Mouse (Mus musculus) common myeloid progenitor, adult 5-6 weeks (primary cell): ENCODE measurements around the gene Sugp2. TPM values are rescaled to one million over a fixed set of nuclear protein-coding genes. Genes with fewer than 3 reads are reported as not detected.

ENCODE experiments used
- ATAC-seq: replicated peaks from 2 replicates; pipeline ENCODE4 v1.8.0; 2016; ENCODE audit warnings: low read depth, mild to moderate bottlenecking, moderate TSS enrichment, inconsistent platforms; ENCODE audit not compliant: poor library complexity, severe bottlenecking
- total RNA-seq: library from RNA; stranded (forward); fragments of 200-1000, 187-1606 nt; gene quantifications from 2 replicates; pipeline ENCODE4 v1.2.3, GENCODE M21; 2017

The Sugp2 gene
- total RNA-seq, 1 experiment from 2014 or later, result 55.3 TPM

DNA sequence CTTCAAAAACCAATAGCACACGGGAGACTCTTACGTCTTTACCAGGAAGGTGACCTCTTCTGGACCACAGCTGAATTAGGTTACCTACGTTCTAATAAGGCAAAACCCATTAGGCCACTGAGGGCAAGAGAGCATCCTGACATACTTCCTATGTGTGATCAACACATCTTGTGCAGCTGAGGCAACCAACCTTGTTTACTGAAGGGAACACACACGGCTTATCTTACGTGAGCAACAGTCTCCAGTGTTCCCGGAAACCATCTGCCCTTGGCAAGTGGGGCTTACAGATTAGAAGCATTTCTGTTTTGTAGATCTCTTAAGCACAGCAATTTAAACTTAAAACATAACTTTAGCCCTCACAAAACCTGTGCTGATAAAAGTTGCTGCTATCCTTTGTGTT, 93.5 kb downstream of the Sugp2 start:
- ATAC-seq, result no peak

DNA sequence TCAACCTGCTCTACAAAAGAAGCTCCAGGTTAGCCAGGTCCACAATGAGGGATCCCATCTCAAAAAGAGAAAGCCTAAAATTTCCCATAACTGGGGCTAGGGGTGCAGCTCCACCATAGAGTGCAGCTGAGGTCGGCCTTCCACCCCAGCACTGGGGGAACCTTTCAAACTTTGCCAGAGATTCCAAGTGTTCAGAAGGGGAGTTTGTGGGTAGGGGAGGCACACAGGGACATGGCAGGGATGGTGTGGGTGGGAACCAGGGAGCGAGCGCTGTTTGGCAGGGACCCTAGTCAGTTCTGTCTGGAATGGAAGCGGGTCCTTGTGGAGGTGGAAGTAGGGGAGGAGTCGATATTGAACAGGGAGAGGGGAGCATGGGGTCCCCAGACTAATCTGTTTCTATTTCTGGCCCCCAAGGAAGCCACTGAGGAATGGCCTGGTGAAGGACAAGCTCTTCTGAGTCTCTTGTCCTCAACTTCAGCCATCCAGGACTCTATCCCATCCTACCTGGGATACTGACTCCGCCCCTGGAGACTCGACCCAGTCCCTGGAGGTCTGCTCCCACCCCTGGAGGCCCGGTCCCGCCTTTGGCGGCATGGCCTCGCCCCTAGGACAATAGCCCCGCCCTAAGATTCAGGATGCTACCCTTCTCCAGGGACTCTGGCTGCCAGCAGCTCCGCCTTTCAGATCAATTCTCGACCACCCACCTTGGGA, 95.3 kb downstream of the Sugp2 start, which contains the start of gene Gdf1:
Gene Gdf1 (plus strand): TSS at position 694 of the 711 bp plus-strand sequence.
- no peak for ATAC-seq

Other genes starting within 250 kb of the Sugp2 start
- 86.7 and 90.0 TPM in 2 replicates for gene Gatad2a, start 237.8 kb upstream of the Sugp2 start, total RNA-seq
- gene Mau2, start 191.5 kb upstream of the Sugp2 start, total RNA-seq, result 30.5 and 31.4 TPM in 2 replicates
- 27.7 and 31.5 TPM in 2 replicates for gene Sugp1, start 191.4 kb upstream of the Sugp2 start, total RNA-seq
- not detected in 2 replicates for gene Tm6sf2, start 161.3 kb upstream of the Sugp2 start, total RNA-seq
- gene Hapln4, start 150.8 kb upstream of the Sugp2 start, total RNA-seq, result 0.24 TPM in 1 of 2 replicates, not detected in the other
- gene Ncan, start 113.4 kb upstream of the Sugp2 start, total RNA-seq, result not detected in 2 replicates
- 9.0 and 9.2 TPM in 2 replicates for gene Nr2c2ap, start 102.9 kb upstream of the Sugp2 start, total RNA-seq
- gene Rfxank, start 95.1 kb upstream of the Sugp2 start, total RNA-seq, result 5.5 and 16.5 TPM in 2 replicates
- 37.0 and 39.2 TPM in 2 replicates for gene Borcs8, start 94.7 kb upstream of the Sugp2 start, total RNA-seq
- not detected in 2 replicates for gene Mef2b, start 94.5 kb upstream of the Sugp2 start, total RNA-seq
- 11.0 and 15.3 TPM in 2 replicates for gene Tmem161a, start 61.9 kb upstream of the Sugp2 start, total RNA-seq
- gene Slc25a42, start 21.9 kb upstream of the Sugp2 start, total RNA-seq, result 4.1 and 4.7 TPM in 2 replicates
- gene Armc6, start 240 bp downstream of the Sugp2 start, total RNA-seq, result 9.6 and 12.4 TPM in 2 replicates
- 11.8 and 12.0 TPM in 2 replicates for gene Homer3, start 48.6 kb downstream of the Sugp2 start, total RNA-seq
- 162 and 168 TPM in 2 replicates for gene Ddx49, start 68.3 kb downstream of the Sugp2 start, total RNA-seq
- gene Cope, start 68.3 kb downstream of the Sugp2 start, total RNA-seq, result 72.8 and 104 TPM in 2 replicates
- gene Cers1, start 81.5 kb downstream of the Sugp2 start, total RNA-seq, result not detected in 2 replicates
- gene Gdf1, start 95.6 kb downstream of the Sugp2 start, total RNA-seq, result not detected in 2 replicates
- 31.9 and 36.7 TPM in 2 replicates for gene Upf1, start 119.1 kb downstream of the Sugp2 start, total RNA-seq
- gene Comp, start 139.3 kb downstream of the Sugp2 start, total RNA-seq, result 0.27 TPM in 1 of 2 replicates, not detected in the other
- 1.1 and 8.9 TPM in 2 replicates for gene Crtc1, start 205.4 kb downstream of the Sugp2 start, total RNA-seq
- gene Klhl26, start 242.7 kb downstream of the Sugp2 start, total RNA-seq, result 5.9 and 10.6 TPM in 2 replicates